ENCODE assay signal across 7 mouse cellular contexts in genomic region chr2:125067894-125068293, GRCm38 (mm10). TPM values are rescaled to one million over a fixed set of nuclear protein-coding genes. Genes with fewer than 3 reads are reported as not detected.
DNase-seq lines count a peak whose midpoint lies in the region; ATAC-seq and TF ChIP-seq lines count a peak whose summit lies in the region.

Gene Slc24a5 (plus strand): TSS chr2:125068124.

- 0 out of 2 replicates have a peak, but pooled peaks have one; percentile 41 for ATAC-seq in lung, embryonic 16.5 days (ENCODE audit: low read depth)
- ATAC-seq in liver, embryonic 14.5 days (ENCODE audit: insufficient read depth): peak; percentile 43; the same call in 1 of the 2 replicates

- no peaks in the 10 kb centered on the region for H3K9me3 ChIP-seq in lung, embryonic 16.5 days (ENCODE audit: control insufficient read depth, low read length)
- no peaks in the 10 kb centered on the region for H3K9me3 ChIP-seq in heart, embryonic 10.5 days
- no peaks in the 10 kb centered on the region for H3K9me3 ChIP-seq in liver, embryonic 14.5 days (ENCODE audit: control insufficient read depth, low read length)

- no peaks in the 10 kb centered on the region for H3K4me1 ChIP-seq in lung, embryonic 16.5 days (replicated peaks; ENCODE audit: control insufficient read depth, insufficient read depth, low read length)
- H3K4me1 ChIP-seq in bone marrow macrophage, adult 2 months (ENCODE audit: control insufficient read depth, insufficient read depth, low read length): peaks cover 15% of the 10 kb centered on the region
- H3K4me1 ChIP-seq in heart, embryonic 10.5 days: peaks cover 7% of the 10 kb centered on the region
- H3K4me1 ChIP-seq in liver, embryonic 14.5 days (replicated peaks; ENCODE audit: control insufficient read depth in 2 of 2, insufficient read depth in 2 of 2, low read length in 1 of 2): no peaks in the 10 kb centered on the region

- H3K4me2 ChIP-seq in lung, embryonic 16.5 days (ENCODE audit: low read depth, low read length): no peak within 1 kb of the TSS
- H3K4me2 ChIP-seq in liver, embryonic 14.5 days (ENCODE audit: low read depth): no peak within 1 kb of the TSS

- no peak for TF ChIP-seq EP300 in liver, embryonic 14.5 days (IDR thresholded peaks at IDR 0.05; ENCODE audit: low read depth)

- H3K4me3 ChIP-seq in lung, embryonic 16.5 days (ENCODE audit: low read length): no peak within 1 kb of the TSS
- H3K4me3 ChIP-seq in bone marrow macrophage, adult 2 months (ENCODE audit: insufficient read depth, low read length): peak within 1 kb of the TSS; percentile 61
- H3K4me3 ChIP-seq in heart, embryonic 10.5 days: no peak within 1 kb of the TSS
- no peak within 1 kb of the TSS; a peak in 1 of 4 replicates for H3K4me3 ChIP-seq in liver, embryonic 14.5 days (ENCODE audit: insufficient read depth in 1 of 2, low read depth in 2 of 2, low read length in 2 of 2)

- H3K9ac ChIP-seq in lung, embryonic 16.5 days (ENCODE audit: low read length): no peak within 1 kb of the TSS
- H3K9ac ChIP-seq in liver, embryonic 14.5 days (replicated peaks): no peak within 1 kb of the TSS

- 44% methylated on average over 10 of the region's 10 CpGs for WGBS in lung, embryonic 16.5 days
- 40% methylated on average over 10 of the region's 10 CpGs for WGBS in heart, embryonic 10.5 days
- WGBS in liver, embryonic 14.5 days (ENCODE audit: insufficient replicate concordance): 29% methylated on average over 10 of the region's 10 CpGs

- TF ChIP-seq POLR2A in bone marrow macrophage, adult 2 months (IDR thresholded peaks at IDR 0.05; ENCODE audit: borderline replicate concordance, low read depth, low read length): no peak

- DNase-seq in lung, adult 18-20 months: no peak
- DNase-seq in heart, embryonic 10.5 days (ENCODE audit: low spot score): no peak
- no peak for DNase-seq in liver, embryonic 14.5 days (ENCODE audit: low read depth in 3 of 3, low spot score in 3 of 3)
- no peak for DNase-seq in gastrocnemius, postnatal 4 days (ENCODE audit: low spot score in 2 of 2)
- no peak for DNase-seq in urinary bladder, adult 18-20 months (ENCODE audit: low spot score in 2 of 2)

- H3K27ac ChIP-seq in lung, embryonic 16.5 days (ENCODE audit: low read length): no peak within 1 kb of the TSS
- H3K27ac ChIP-seq in bone marrow macrophage, adult 2 months (ENCODE audit: insufficient read depth, low read depth, low read length): peak within 1 kb of the TSS; percentile 86
- H3K27ac ChIP-seq in heart, embryonic 10.5 days: peak within 1 kb of the TSS; percentile 67
- no peak within 1 kb of the TSS for H3K27ac ChIP-seq in liver, embryonic 14.5 days

- H3K36me3 ChIP-seq in lung, embryonic 16.5 days (ENCODE audit: control insufficient read depth, insufficient read depth, low read length): no peaks in the 10 kb centered on the region
- H3K36me3 ChIP-seq in heart, embryonic 10.5 days: no peaks in the 10 kb centered on the region
- H3K36me3 ChIP-seq in liver, embryonic 14.5 days (replicated peaks; ENCODE audit: control insufficient read depth, insufficient read depth, low read depth): no peaks in the 10 kb centered on the region

- TF ChIP-seq CTCF in bone marrow macrophage, adult 2 months (IDR thresholded peaks at IDR 0.05; ENCODE audit: low read depth, low read length): no peak
- no peak for TF ChIP-seq CTCF in liver, embryonic 14.5 days (IDR thresholded peaks at IDR 0.05; ENCODE audit: low read depth)

- H3K27me3 ChIP-seq in lung, embryonic 16.5 days (ENCODE audit: control insufficient read depth, insufficient read depth, low read depth, low read length): no peaks in the 10 kb centered on the region
- H3K27me3 ChIP-seq in heart, embryonic 10.5 days (ENCODE audit: insufficient read depth, poor library complexity, severe bottlenecking): no peaks in the 10 kb centered on the region
- no peaks in the 10 kb centered on the region for H3K27me3 ChIP-seq in liver, embryonic 14.5 days (ENCODE audit: control insufficient read depth, insufficient read depth, low read length)

RNA-seq across cellular contexts. Expression of gene Slc24a5, which starts in this region (rescaled TPM):
- polyA plus RNA-seq in lung, embryonic 16.5 days (2015; fragmentation: Nextera tagmentation; extraction: Ambion mirVana): 1.7 and 2.4 TPM in 2 replicates
- 2.0 and 2.3 TPM in 2 replicates for polyA plus RNA-seq in bone marrow macrophage, adult 2 months (2012; ENCODE audit: insufficient read depth, insufficient read length, missing spikeins)
- polyA plus RNA-seq in heart, embryonic 10.5 days (2016; fragmentation: Nextera tagmentation; extraction: Ambion mirVana): 3.1 and 4.8 TPM in 2 replicates
- polyA plus RNA-seq in liver, embryonic 14.5 days (2012; rRNA removed): 1.4 and 2.0 TPM in 2 replicates
- 7.0 and 8.4 TPM in 2 replicates for polyA plus RNA-seq in liver, embryonic 14.5 days (2014; fragmentation: Nextera tagmentation; extraction: Ambion mirVana)
- total RNA-seq in gastrocnemius, postnatal 4 days (2021): under 1 TPM; 0.32 to 0.49 TPM

Comparison
In these comparisons a context has a peak if more than half of its experiments do, and no peak if none do; other contexts are left out.
1. H3K27ac ChIP-seq: peak in bone marrow macrophage, adult 2 months (single experiment) and heart, embryonic 10.5 days (single experiment); none in lung, embryonic 16.5 days (single experiment) and liver, embryonic 14.5 days (single experiment).